Mouse (Mus musculus) stomach, embryonic 14.5 days (tissue): ENCODE data around the gene Clcn1. TPM values are rescaled to one million over a fixed set of nuclear protein-coding genes. Genes with fewer than 3 reads are reported as not detected.

Experiments used
- ATAC-seq: fragments of 200-750 bp; cut with Nextera tagmentation; 2 replicates; pipeline ENCODE4 v1.8.0; 2017; ENCODE audit warnings: low read depth, moderate TSS enrichment; ENCODE audit not compliant: insufficient number of reproducible peaks, insufficient read depth, low FRiP score
- H3K27ac ChIP-seq: fragments of 300-500 bp; sonication (generic); 2 replicates; pipeline ENCODE4 v1.5.1; 2014; ENCODE audit warnings: mild to moderate bottlenecking, low read length, moderate library complexity, mixed read lengths
- H3K27me3 ChIP-seq: fragments of 300-500 bp; sonication (generic); 2 replicates; pipeline ENCODE4 v1.6.1; 2014; ENCODE audit warnings: low read length, control low read depth, mixed read lengths; ENCODE audit not compliant: control insufficient read depth, insufficient read depth
- H3K36me3 ChIP-seq: fragments of 300-500 bp; sonication (generic); 2 replicates; pipeline ENCODE4 v1.6.1; 2014; ENCODE audit warnings: mild to moderate bottlenecking, control low read depth, low read length, moderate library complexity, mixed read lengths; ENCODE audit not compliant: control insufficient read depth, insufficient read depth
- H3K4me1 ChIP-seq: fragments of 300-500 bp; sonication (generic); 2 replicates; pipeline ENCODE4 v1.6.1; 2014; ENCODE audit warnings: low read length, control low read depth, mixed read lengths; ENCODE audit not compliant: control insufficient read depth, insufficient read depth
- H3K4me2 ChIP-seq: fragments of 300-500 bp; sonication (generic); replicated peaks from 2 replicates; pipeline ENCODE4 v1.6.1; 2014; ENCODE audit warnings: low read depth, low read length, control low read depth
- H3K4me3 ChIP-seq: fragments of 300-500 bp; sonication (generic); 2 replicates; pipeline ENCODE4 v1.5.1; 2014; ENCODE audit warnings: low read depth, low read length, control low read depth
- H3K9ac ChIP-seq: fragments of 300-500 bp; sonication (generic); replicated peaks from 2 replicates; pipeline ENCODE4 v1.6.1; 2014; ENCODE audit warnings: low read depth, mild to moderate bottlenecking, control low read depth, low read length, moderate library complexity, mixed read lengths
- H3K9me3 ChIP-seq: fragments of 300-500 bp; sonication (generic); 2 replicates; pipeline ENCODE4 v1.6.1; 2016; ENCODE audit warnings: low read depth, low read length, control low read depth; ENCODE audit not compliant: control insufficient read depth
- WGBS: fragments of 180-500 bp; shearing (Covaris S2); extraction: QIAGEN DNeasy Blood & Tissue Kit; methylation state at CpG from one replicate; pipeline ENCODE4 v1.1.7; 2014; 5-methylcytosine and 5-hydroxymethylcytosine counted together
- polyA plus RNA-seq: library from polyadenylated mRNA; unstranded; fragments of >200 nt; fragmentation: Nextera tagmentation; extraction: Ambion mirVana; gene quantifications from 2 replicates; pipeline ENCODE4 v1.2.1, GENCODE M21; 2014

Gene Clcn1
- polyA plus RNA-seq, 1 experiment from 2014 or later, result not detected

- Histone ChIP-seq H3K27me3 (no peaks in the 10 kb centered on the region), H3K36me3 (peaks cover 47% of the 10 kb centered on the region), H3K27ac (no peak overlapping the region), H3K4me1 (no peaks in the 10 kb centered on the region), H3K4me2 (no peak overlapping the region), H3K9ac (no peak overlapping the region), H3K9me3 (no peaks in the 10 kb centered on the region), H3K4me3 (no peak overlapping the region)
- no peak for ATAC-seq
- 71% methylated on average over 5 of the region's 5 CpGs for WGBS
Observed at GRCm38 (mm10) chr6:42282865-42283528, 3.5 kb upstream of the Clcn1 start.

GRCm38 (mm10) chr6:42287562-42287961 is 1.1 kb downstream of the Clcn1 start:
- ATAC-seq, result no peak
- Histone ChIP-seq H3K9me3 (no peaks in the 10 kb centered on the region), H3K36me3 (peaks cover 10% of the 10 kb centered on the region; the same call in 1 of the 2 replicates), H3K4me2 (no peak overlapping the region), H3K9ac (no peak overlapping the region), H3K27me3 (no peaks in the 10 kb centered on the region), H3K4me3 (no peak overlapping the region), H3K27ac (no peak overlapping the region), H3K4me1 (no peaks in the 10 kb centered on the region)

GRCm38 (mm10) chr6:42293327-42293726 is 6.8 kb downstream of the Clcn1 start:
- H3K4me3 ChIP-seq, result no peak overlapping the region
- no peaks in the 10 kb centered on the region for H3K36me3 ChIP-seq
- ATAC-seq, result no peak

GRCm38 (mm10) chr6:42295549-42296094 is 9.1 kb downstream of the Clcn1 start:
- Histone ChIP-seq H3K27me3 (no peaks in the 10 kb centered on the region), H3K4me3 (no peak overlapping the region), H3K9ac (no peak overlapping the region), H3K4me2 (no peak overlapping the region), H3K27ac (no peak overlapping the region), H3K4me1 (no peaks in the 10 kb centered on the region), H3K36me3 (no peaks in the 10 kb centered on the region), H3K9me3 (no peaks in the 10 kb centered on the region)
- ATAC-seq, result no peak
- 74% methylated on average over 3 of the region's 3 CpGs for WGBS

More at GRCm38 (mm10) chr6:42293327-42293726, 6.8 kb downstream of the Clcn1 start:
- Histone ChIP-seq H3K9me3 (no peaks in the 10 kb centered on the region), H3K27ac (no peak overlapping the region), H3K9ac (no peak overlapping the region), H3K27me3 (no peaks in the 10 kb centered on the region), H3K4me2 (no peak overlapping the region), H3K4me1 (no peaks in the 10 kb centered on the region)
- 82% methylated on average over 6 of the region's 6 CpGs for WGBS

- 86% methylated on average over 5 of the region's 5 CpGs for WGBS
- H3K27me3 ChIP-seq, result no peaks in the 10 kb centered on the region
- H3K9me3 ChIP-seq, result no peaks in the 10 kb centered on the region
- no peaks in the 10 kb centered on the region for H3K36me3 ChIP-seq
- no peak overlapping the region for H3K9ac ChIP-seq
- H3K4me3 ChIP-seq, result no peak overlapping the region
- H3K4me1 ChIP-seq, result no peaks in the 10 kb centered on the region
- H3K4me2 ChIP-seq, result no peak overlapping the region
- no peak overlapping the region for H3K27ac ChIP-seq
- no peak for ATAC-seq
Observed at GRCm38 (mm10) chr6:42299362-42299761, 12.9 kb downstream of the Clcn1 start.

- ATAC-seq, result no peak
Observed at GRCm38 (mm10) chr6:42309816-42310378, 23.4 kb downstream of the Clcn1 start.

GRCm38 (mm10) chr6:42310427-42311053 is 24.1 kb downstream of the Clcn1 start:
- Histone ChIP-seq H3K9me3 (no peaks in the 10 kb centered on the region), H3K36me3 (no peaks in the 10 kb centered on the region), H3K27me3 (no peaks in the 10 kb centered on the region), H3K4me3 (no peak overlapping the region), H3K4me1 (no peaks in the 10 kb centered on the region), H3K4me2 (no peak overlapping the region), H3K9ac (no peak overlapping the region), H3K27ac (no peak overlapping the region)
- 79% methylated on average over 2 of the region's 2 CpGs for WGBS
- no peak for ATAC-seq

More at GRCm38 (mm10) chr6:42309816-42310378, 23.4 kb downstream of the Clcn1 start:
- H3K4me2 ChIP-seq, result no peak overlapping the region
- H3K9ac ChIP-seq, result no peak overlapping the region
- no peak overlapping the region for H3K27ac ChIP-seq
- no peaks in the 10 kb centered on the region for H3K9me3 ChIP-seq
- WGBS, result 44% methylated on average over 8 of the region's 8 CpGs
- no peak overlapping the region for H3K4me3 ChIP-seq
- no peaks in the 10 kb centered on the region for H3K4me1 ChIP-seq
- H3K27me3 ChIP-seq, result no peaks in the 10 kb centered on the region
- H3K36me3 ChIP-seq, result no peaks in the 10 kb centered on the region

GRCm38 (mm10) chr6:42318293-42318692 is 31.8 kb downstream of the Clcn1 start:
- H3K4me1 ChIP-seq, result no peaks in the 10 kb centered on the region
- no peak overlapping the region for H3K4me2 ChIP-seq
- H3K27ac ChIP-seq, result no peak overlapping the region
- H3K36me3 ChIP-seq, result no peaks in the 10 kb centered on the region
- no peak overlapping the region for H3K9ac ChIP-seq
- no peak for ATAC-seq
- no peaks in the 10 kb centered on the region for H3K9me3 ChIP-seq
- 68% methylated on average over 4 of the region's 4 CpGs for WGBS
- no peak overlapping the region for H3K4me3 ChIP-seq
- peaks cover 6% of the 10 kb centered on the region; the same call in 1 of the 2 replicates for H3K27me3 ChIP-seq
